Mouse (Mus musculus): ENCODE results near the gene Slc35b1.

Slc35b1 gene

GRCm38 (mm10) chr11:95384319-95384972 lies at the start of gene Slc35b1:
Slc35b1 (plus strand) TSS chr11:95384692.
- peak; percentile 98 for DNase-seq (ENCODE audit: low read depth, low spot score)

- DNase-seq (ENCODE audit: low read depth, low spot score), result peak; percentile 98
Observed at GRCm38 (mm10) chr11:95336568-95337128, 47.8 kb upstream of the Slc35b1 start, which contains the start of gene Fam117a. Fam117a (plus strand) TSS chr11:95337018.

GRCm38 (mm10) chr11:95337129-95337813 lies 47.2 kb upstream of the Slc35b1 start:
- peak; percentile 89 for DNase-seq (ENCODE audit: low read depth, low spot score)

GRCm38 (mm10) chr11:95337846-95338342 lies 46.6 kb upstream of the Slc35b1 start:
- no peak for DNase-seq (ENCODE audit: low read depth, low spot score)

GRCm38 (mm10) chr11:95339471-95340021 lies 44.9 kb upstream of the Slc35b1 start:
- no peak for DNase-seq (ENCODE audit: low read depth, low spot score)

- DNase-seq (ENCODE audit: low read depth, low spot score), result no peak
Observed at GRCm38 (mm10) chr11:95340259-95340658, 44.2 kb upstream of the Slc35b1 start.

- DNase-seq (ENCODE audit: low read depth, low spot score), result no peak
Observed at GRCm38 (mm10) chr11:95340664-95341063, 43.8 kb upstream of the Slc35b1 start.

- no peak for DNase-seq (ENCODE audit: low read depth, low spot score)
Observed at GRCm38 (mm10) chr11:95343180-95343579, 41.3 kb upstream of the Slc35b1 start.

- DNase-seq (ENCODE audit: low read depth, low spot score), result no peak
Observed at GRCm38 (mm10) chr11:95344181-95344580, 40.3 kb upstream of the Slc35b1 start.

- no peak for DNase-seq (ENCODE audit: low read depth, low spot score)
Observed at GRCm38 (mm10) chr11:95350289-95350688, 34.2 kb upstream of the Slc35b1 start.

GRCm38 (mm10) chr11:95350960-95351359 lies 33.5 kb upstream of the Slc35b1 start:
- DNase-seq (ENCODE audit: low read depth, low spot score), result no peak

GRCm38 (mm10) chr11:95352686-95353085 lies 31.8 kb upstream of the Slc35b1 start:
- DNase-seq (ENCODE audit: low read depth, low spot score), result no peak

GRCm38 (mm10) chr11:95353226-95353625 lies 31.3 kb upstream of the Slc35b1 start:
- DNase-seq (ENCODE audit: low read depth, low spot score), result no peak

- peak; percentile 74 for DNase-seq (ENCODE audit: low read depth, low spot score)
Observed at GRCm38 (mm10) chr11:95354228-95354944, 30.1 kb upstream of the Slc35b1 start.

GRCm38 (mm10) chr11:95354945-95355660 lies 29.4 kb upstream of the Slc35b1 start:
- DNase-seq (ENCODE audit: low read depth, low spot score), result no peak

GRCm38 (mm10) chr11:95355661-95356011 lies 28.9 kb upstream of the Slc35b1 start:
- DNase-seq (ENCODE audit: low read depth, low spot score), result no peak

- no peak for DNase-seq (ENCODE audit: low read depth, low spot score)
Observed at GRCm38 (mm10) chr11:95356039-95356438, 28.5 kb upstream of the Slc35b1 start.

- DNase-seq (ENCODE audit: low read depth, low spot score), result no peak
Observed at GRCm38 (mm10) chr11:95356469-95357273, 27.8 kb upstream of the Slc35b1 start.

GRCm38 (mm10) chr11:95358263-95358662 lies 26.2 kb upstream of the Slc35b1 start:
- no peak for DNase-seq (ENCODE audit: low read depth, low spot score)

- DNase-seq (ENCODE audit: low read depth, low spot score), result no peak
Observed at GRCm38 (mm10) chr11:95364388-95364787, 20.1 kb upstream of the Slc35b1 start.

Data from ZHBTc4 (cell line).